Mouse (Mus musculus) CH12.LX (cell line): ENCODE measurements around the gene Styx.

ENCODE experiments used
- CTCF ChIP-seq, 2 experiments: IDR thresholded peaks in 1 of 2; conservative IDR thresholded peaks in 1 of 2; 2 replicates each; pipeline ENCODE4 v1.5.1; 2011 to 2012; ENCODE audit warnings: low read depth in 2 of 2, low read length in 2 of 2, improper control_type of control experiment in 1 of 2, inconsistent platforms in 1 of 2, mild to moderate bottlenecking in 1 of 2, moderate library complexity in 1 of 2
- E2F4 ChIP-seq: IDR thresholded peaks from 2 replicates; pipeline ENCODE4 v1.6.1; 2011; ENCODE audit warnings: low read depth, low read length, improper control_type of control experiment; ENCODE audit not compliant: insufficient replicate concordance
- EP300 ChIP-seq: IDR thresholded peaks from 2 replicates; pipeline ENCODE4 v1.6.1; 2011; ENCODE audit warnings: low read length, improper control_type of control experiment
- PAX5 ChIP-seq: IDR thresholded peaks from 2 replicates; pipeline ENCODE4 v1.6.1; 2012; ENCODE audit warnings: low read length, inconsistent platforms, mixed read lengths
- POLR2A ChIP-seq: IDR thresholded peaks from 2 replicates; pipeline ENCODE4 v1.6.1; 2011; ENCODE audit warnings: low read depth, mild to moderate bottlenecking, improper control_type of control experiment, low read length
- POLR2AphosphoS2 ChIP-seq: IDR thresholded peaks from 2 replicates; pipeline ENCODE4 v1.6.1; 2011; ENCODE audit warnings: low read depth, low read length, improper control_type of control experiment
- RAD21 ChIP-seq: IDR thresholded peaks from 2 replicates; pipeline ENCODE4 v1.6.1; 2011; ENCODE audit warnings: low read depth, mild to moderate bottlenecking, low read length, improper control_type of control experiment, moderate library complexity
- SIN3A ChIP-seq: IDR thresholded peaks from 2 replicates; pipeline ENCODE4 v1.6.1; 2012; ENCODE audit warnings: low read length, improper control_type of control experiment, inconsistent platforms
- USF2 ChIP-seq: conservative IDR thresholded peaks from 2 replicates; pipeline ENCODE4 v1.6.1; 2011; ENCODE audit warnings: low read depth, low read length, improper control_type of control experiment

- no peak for TF ChIP-seq CTCF (conservative IDR thresholded peaks at IDR 0.05 in 1 of 2, IDR thresholded peaks at IDR 0.05 in 1 of 2; ENCODE audit: low read depth in 2 of 2, low read length in 2 of 2)
- TF ChIP-seq EP300: no peak
- TF ChIP-seq POLR2AphosphoS2: no peak
- no peak for TF ChIP-seq RAD21
- TF ChIP-seq POLR2A: no peak
- no peak for TF ChIP-seq SIN3A
- no peak for TF ChIP-seq E2F4
- TF ChIP-seq PAX5: no peak
- no peak for TF ChIP-seq USF2
Measured at GRCm38 (mm10) chr14:45459877-45460276, 109.0 kb downstream of the Styx start.
